Mouse (Mus musculus) stomach, postnatal 0 days (tissue): ENCODE data around the gene Fabp2.

Experiments
- CTCF ChIP-seq: IDR thresholded peaks from 2 replicates; pipeline ENCODE4 v1.5.1; 2016; ENCODE audit warnings: antibody characterized with exemption, low read depth, mild to moderate bottlenecking, moderate library complexity
- EP300 ChIP-seq: optimal IDR thresholded peaks from 2 replicates; pipeline ENCODE3; 2016; ENCODE audit warnings: antibody characterized with exemption

DNA sequence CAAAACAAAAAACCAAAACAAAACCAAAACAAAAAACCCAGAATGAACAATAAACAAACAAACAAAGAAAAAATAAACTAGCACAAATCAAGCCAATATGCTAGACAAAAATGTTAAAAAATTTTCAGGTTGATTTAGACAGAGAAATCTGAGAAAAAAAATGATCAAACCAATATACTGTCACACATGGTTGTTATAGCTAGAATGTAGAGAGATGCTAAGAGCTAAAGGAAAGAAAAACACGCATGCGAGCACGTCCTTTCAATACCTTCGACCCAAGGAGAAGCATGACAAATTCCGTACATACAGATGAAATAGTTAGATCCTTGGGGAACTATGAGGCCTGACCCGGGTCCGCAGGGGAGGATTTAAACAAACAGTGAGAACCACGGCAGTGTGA lies 24.4 kb downstream of the Fabp2 start, which contains the start of gene Gm10959:
- no peak for TF ChIP-seq CTCF
- TF ChIP-seq EP300, result no peak
